In genomic region chr12:111321832-111322231, GRCm38 (mm10) we compare ENCODE assay signal across 24 mouse cellular contexts. TPM values are rescaled to one million over a fixed set of nuclear protein-coding genes. Genes with fewer than 3 reads are reported as not detected.
DNase-seq lines count a peak whose midpoint lies in the region; ATAC-seq and TF ChIP-seq lines count a peak whose summit lies in the region.
"Had no signal": no experiment of that assay in that cellular context is flagged by ENCODE, and none has a peak within 500 bp of the region (broad histone marks: within the 10 kb centered on the region; RNA-seq: fewer than 3 reads in every experiment).

No protein-coding gene starts in this region.

- H3K4me1 ChIP-seq in forebrain, postnatal 0 days (ENCODE audit: insufficient read depth), result no peaks in the 10 kb centered on the region
- H3K4me1 ChIP-seq in forebrain, embryonic 13.5 days, result no peaks in the 10 kb centered on the region
- H3K4me1 ChIP-seq in midbrain, postnatal 0 days (ENCODE audit: insufficient read depth, low read length), result no peaks in the 10 kb centered on the region
- H3K4me1 ChIP-seq in midbrain, embryonic 10.5 days, result peaks cover 8% of the 10 kb centered on the region; the same call in 1 of the 2 replicates
- H3K4me1 ChIP-seq: embryonic facial prominence, embryonic 15.5 days; heart, embryonic 10.5 days; midbrain, embryonic 15.5 days; neural tube, embryonic 13.5 days had no signal

- no peak overlapping the region for H3K4me3 ChIP-seq in forebrain, postnatal 0 days (ENCODE audit: low read depth, low read length)
- no peak overlapping the region for H3K4me3 ChIP-seq in forebrain, embryonic 13.5 days
- H3K4me3 ChIP-seq in midbrain, postnatal 0 days (ENCODE audit: low read depth, low read length), result no peak overlapping the region
- no peak overlapping the region for H3K4me3 ChIP-seq in midbrain, embryonic 10.5 days
- H3K4me3 ChIP-seq: embryonic facial prominence, embryonic 15.5 days; heart, embryonic 10.5 days; midbrain, embryonic 15.5 days; myocyte; neural tube, embryonic 13.5 days had no signal

- no peaks in the 10 kb centered on the region for H3K27me3 ChIP-seq in forebrain, postnatal 0 days (ENCODE audit: insufficient read depth, low read length)
- H3K27me3 ChIP-seq in forebrain, embryonic 13.5 days, result no peaks in the 10 kb centered on the region
- H3K27me3 ChIP-seq in midbrain, postnatal 0 days (ENCODE audit: insufficient read depth, low read length), result no peaks in the 10 kb centered on the region
- no peaks in the 10 kb centered on the region for H3K27me3 ChIP-seq in midbrain, embryonic 10.5 days (ENCODE audit: low read depth, poor library complexity, severe bottlenecking)
- H3K27me3 ChIP-seq: CH12.LX; embryonic facial prominence, embryonic 15.5 days; midbrain, embryonic 15.5 days; neural tube, embryonic 13.5 days had no signal

- peak; percentile 32 for DNase-seq in forebrain, postnatal 0 days
- DNase-seq in kidney, postnatal 10 days, result peak; percentile 39
- DNase-seq in kidney, adult 11 months, result no peak
- DNase-seq in midbrain, postnatal 0 days (ENCODE audit: low spot score), result peak; percentile 49
- DNase-seq in midbrain, embryonic 10.5 days (ENCODE audit: low spot score), result no peak
- DNase-seq in frontal cortex, adult 2 months (ENCODE audit: extremely low spot score in 1 of 2, low spot score in 1 of 2), result no peak
- DNase-seq: adrenal gland, adult 8-10 months; B cell, adult 2 months; cerebellum, adult 8-10 months; heart, postnatal 4 days; lung, postnatal 14 days; retina, postnatal 1 day; thymus, postnatal 14 days had no signal

- peaks cover 96% of the 10 kb centered on the region for H3K36me3 ChIP-seq in forebrain, postnatal 0 days (ENCODE audit: insufficient read depth)
- peaks cover 100% of the 10 kb centered on the region for H3K36me3 ChIP-seq in forebrain, embryonic 13.5 days (ENCODE audit: poor library complexity, severe bottlenecking)
- H3K36me3 ChIP-seq in midbrain, postnatal 0 days (ENCODE audit: insufficient read depth, low read length), result peaks cover 87% of the 10 kb centered on the region
- peaks cover 100% of the 10 kb centered on the region for H3K36me3 ChIP-seq in midbrain, embryonic 10.5 days
- H3K36me3 ChIP-seq: G1E had no signal

- H3K27ac ChIP-seq in forebrain, postnatal 0 days (ENCODE audit: low read depth, low read length), result no peak overlapping the region
- H3K27ac ChIP-seq in forebrain, embryonic 13.5 days, result no peak overlapping the region
- H3K27ac ChIP-seq in midbrain, postnatal 0 days (ENCODE audit: low read depth, low read length), result no peak overlapping the region
- H3K27ac ChIP-seq in midbrain, embryonic 10.5 days (replicated peaks), result no peak overlapping the region
- H3K27ac ChIP-seq: embryonic facial prominence, embryonic 15.5 days; heart, embryonic 10.5 days; midbrain, embryonic 15.5 days; neural tube, embryonic 13.5 days had no signal

- 50% methylated on average over 13 of the region's 13 CpGs for WGBS in forebrain, postnatal 0 days
- 83% methylated on average over 13 of the region's 13 CpGs for WGBS in forebrain, embryonic 13.5 days
- 71% methylated on average over 13 of the region's 13 CpGs for WGBS in midbrain, postnatal 0 days
- WGBS in midbrain, embryonic 10.5 days, result 94% methylated on average over 13 of the region's 13 CpGs

- H3K9me3 ChIP-seq in forebrain, postnatal 0 days (ENCODE audit: low read length), result no peaks in the 10 kb centered on the region
- no peaks in the 10 kb centered on the region for H3K9me3 ChIP-seq in forebrain, embryonic 13.5 days (replicated peaks)
- no peaks in the 10 kb centered on the region for H3K9me3 ChIP-seq in midbrain, postnatal 0 days (ENCODE audit: low read length)
- H3K9me3 ChIP-seq in midbrain, embryonic 10.5 days (replicated peaks), result no peaks in the 10 kb centered on the region
- H3K9me3 ChIP-seq: embryonic facial prominence, embryonic 15.5 days; G1E; heart, embryonic 10.5 days; midbrain, embryonic 15.5 days; neural tube, embryonic 13.5 days had no signal

- TF ChIP-seq CTCF in forebrain, postnatal 0 days (IDR thresholded peaks at IDR 0.05; ENCODE audit: low read depth), result no peak
- no peak for TF ChIP-seq CTCF in midbrain, postnatal 0 days (IDR thresholded peaks at IDR 0.05)

- no peak overlapping the region for H3K9ac ChIP-seq in forebrain, postnatal 0 days
- no peak overlapping the region for H3K9ac ChIP-seq in forebrain, embryonic 13.5 days
- H3K9ac ChIP-seq in midbrain, postnatal 0 days (replicated peaks; ENCODE audit: low read length, poor library complexity, severe bottlenecking), result no peak overlapping the region
- H3K9ac ChIP-seq: embryonic facial prominence, embryonic 15.5 days; midbrain, embryonic 15.5 days; neural tube, embryonic 13.5 days had no signal

- peak; percentile 54 for ATAC-seq in forebrain, postnatal 0 days
- ATAC-seq in forebrain, embryonic 13.5 days, result no peak
- ATAC-seq in midbrain, postnatal 0 days (ENCODE audit: low FRiP score), result no peak
- ATAC-seq: midbrain, embryonic 15.5 days had no signal

- no peak overlapping the region for H3K4me2 ChIP-seq in forebrain, postnatal 0 days (ENCODE audit: low read depth)
- no peak overlapping the region for H3K4me2 ChIP-seq in forebrain, embryonic 13.5 days
- no peak overlapping the region for H3K4me2 ChIP-seq in midbrain, postnatal 0 days (ENCODE audit: low read depth, low read length, poor library complexity, severe bottlenecking)
- H3K4me2 ChIP-seq: embryonic facial prominence, embryonic 15.5 days; midbrain, embryonic 15.5 days; neural tube, embryonic 13.5 days had no signal

RNA-seq across cellular contexts. Expression of gene Amn, which starts 50.9 kb away (rescaled TPM):
- 22.7 and 24.7 TPM in 2 replicates for total RNA-seq in forebrain, postnatal 0 days (2014; rRNA removed)
- polyA plus RNA-seq in forebrain, postnatal 0 days (2015; fragmentation: Nextera tagmentation; extraction: Ambion mirVana), result 50.8 and 59.9 TPM in 2 replicates
- polyA plus RNA-seq in forebrain, embryonic 13.5 days (2015; fragmentation: Nextera tagmentation; extraction: Ambion mirVana), result 0.76 and 0.98 TPM in 2 replicates
- total RNA-seq in midbrain, postnatal 0 days (2014; rRNA removed), result 45.2 and 65.8 TPM in 2 replicates
- 82.7 and 101 TPM in 2 replicates for polyA plus RNA-seq in midbrain, postnatal 0 days (2015; fragmentation: Nextera tagmentation; extraction: Ambion mirVana)
- polyA plus RNA-seq in midbrain, embryonic 10.5 days (2016; fragmentation: Nextera tagmentation; extraction: Ambion mirVana), result 0.11 and 0.17 TPM in 2 replicates
- polyA plus RNA-seq in frontal cortex, adult 2 months (2012; rRNA removed), result 11.3 and 15.5 TPM in 2 replicates
- total RNA-seq: common myeloid progenitor, adult 5-6 weeks; G1E; gastrocnemius, adult 8-10 months had no signal
- polyA plus RNA-seq: stomach, embryonic 14.5 days had no signal

RNA-seq across cellular contexts. Expression of gene Cdc42bpb, which starts 55.7 kb away (rescaled TPM):
- total RNA-seq in forebrain, postnatal 0 days (2014; rRNA removed), result 113 and 139 TPM in 2 replicates
- 28.0 and 31.1 TPM in 2 replicates for polyA plus RNA-seq in forebrain, postnatal 0 days (2015; fragmentation: Nextera tagmentation; extraction: Ambion mirVana)
- 25.1 and 34.0 TPM in 2 replicates for polyA plus RNA-seq in forebrain, embryonic 13.5 days (2015; fragmentation: Nextera tagmentation; extraction: Ambion mirVana)
- total RNA-seq in midbrain, postnatal 0 days (2014; rRNA removed), result 190 and 259 TPM in 2 replicates
- 35.4 and 36.4 TPM in 2 replicates for polyA plus RNA-seq in midbrain, postnatal 0 days (2015; fragmentation: Nextera tagmentation; extraction: Ambion mirVana)
- 31.4 and 32.0 TPM in 2 replicates for polyA plus RNA-seq in midbrain, embryonic 10.5 days (2016; fragmentation: Nextera tagmentation; extraction: Ambion mirVana)
- polyA plus RNA-seq in frontal cortex, adult 2 months (2012; rRNA removed), result 175 and 184 TPM in 2 replicates
- total RNA-seq: G1E had no signal
- polyA plus RNA-seq: G1E had no signal

Comparison
In these comparisons a context has a peak if more than half of its experiments do, and no peak if none do; other contexts are left out.
1. DNase-seq: peak in forebrain, postnatal 0 days (single experiment), kidney, postnatal 10 days (single experiment) and midbrain, postnatal 0 days (single experiment); none in kidney, adult 11 months (single experiment), midbrain, embryonic 10.5 days (single experiment) and frontal cortex, adult 2 months (0 of 2).